Mouse (Mus musculus) frontal cortex, postnatal 10 days (tissue): ENCODE results near the gene Stk10.

Experiments
- DNase-seq, 2 experiments: peaks; one replicate each; pipeline ENCODE4 v3.0.0; 2022; ENCODE audit warnings: low spot score in 2 of 2, mixed read lengths in 1 of 2

Stk10 gene

GRCm38 (mm10) chr11:32627900-32628299, 94.8 kb downstream of the Stk10 start:
- no peak for DNase-seq

DNA sequence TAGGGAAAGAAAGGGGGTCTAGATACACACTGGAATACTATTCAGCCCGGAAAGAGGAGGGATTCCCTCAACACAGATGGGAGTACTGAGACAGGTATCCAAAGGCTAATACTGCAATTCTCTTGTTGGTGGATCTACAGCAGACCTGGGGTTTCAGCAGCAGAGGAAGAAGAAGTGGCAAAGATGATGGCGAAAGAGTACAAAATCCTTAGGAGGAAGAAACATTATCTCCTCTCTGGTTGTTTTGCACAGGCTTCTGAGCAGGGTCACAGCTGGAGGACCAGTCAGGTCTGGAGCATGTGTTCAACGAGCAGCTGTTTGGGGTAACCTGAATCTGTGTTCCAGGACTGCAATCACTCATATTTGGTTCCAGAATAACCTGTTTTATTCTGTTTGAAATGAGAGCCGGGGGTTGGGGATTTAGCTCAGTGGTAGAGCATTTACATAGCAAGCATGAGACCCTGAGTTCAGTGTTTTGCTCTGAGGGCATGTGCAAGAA, 96.7 kb downstream of the Stk10 start:
- no peak for DNase-seq

DNA sequence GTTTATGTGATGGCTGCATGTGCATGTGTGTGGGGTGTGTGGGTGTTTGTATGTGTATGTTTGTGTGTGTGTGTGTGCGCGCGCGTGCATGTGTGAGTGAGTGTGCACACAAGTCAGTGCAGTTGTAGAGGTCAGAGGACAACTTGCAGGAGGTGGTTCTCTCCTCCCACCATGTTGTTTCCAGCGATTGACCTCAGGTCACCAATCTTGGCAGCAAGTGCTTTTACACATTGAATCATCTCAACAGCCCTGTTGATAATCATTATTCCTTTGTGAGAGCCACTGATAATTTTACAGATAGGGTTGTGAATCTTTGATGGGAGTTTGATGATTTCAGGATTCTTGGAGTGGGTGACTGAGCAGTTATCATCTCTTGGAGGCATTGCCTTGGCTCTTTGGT, 99.6 kb downstream of the Stk10 start:
- no peak for DNase-seq

DNA sequence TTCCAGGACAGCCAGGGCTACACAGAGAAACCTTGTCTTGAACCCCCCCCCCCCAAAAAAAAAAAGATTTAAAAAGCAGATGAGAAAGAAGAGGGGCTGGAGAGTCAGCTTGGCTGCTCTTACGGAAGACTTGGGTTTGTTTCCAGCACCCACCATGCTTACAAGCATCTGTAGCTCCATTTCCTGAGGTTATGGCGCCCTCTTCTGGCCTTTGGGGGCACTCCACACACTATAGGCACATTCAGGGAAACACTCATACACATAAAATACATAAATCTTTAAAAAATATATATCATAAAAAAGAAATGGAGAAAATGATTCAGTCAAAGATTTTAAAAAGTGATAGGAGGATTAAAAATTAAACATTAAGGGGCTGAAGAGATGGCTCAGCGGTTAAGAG, 100.4 kb downstream of the Stk10 start:
- DNase-seq, result no peak

- DNase-seq, result no peak
Observed at GRCm38 (mm10) chr11:32634143-32634542, 101.0 kb downstream of the Stk10 start.

GRCm38 (mm10) chr11:32634842-32635241, 101.7 kb downstream of the Stk10 start:
- DNase-seq, result no peak

DNA sequence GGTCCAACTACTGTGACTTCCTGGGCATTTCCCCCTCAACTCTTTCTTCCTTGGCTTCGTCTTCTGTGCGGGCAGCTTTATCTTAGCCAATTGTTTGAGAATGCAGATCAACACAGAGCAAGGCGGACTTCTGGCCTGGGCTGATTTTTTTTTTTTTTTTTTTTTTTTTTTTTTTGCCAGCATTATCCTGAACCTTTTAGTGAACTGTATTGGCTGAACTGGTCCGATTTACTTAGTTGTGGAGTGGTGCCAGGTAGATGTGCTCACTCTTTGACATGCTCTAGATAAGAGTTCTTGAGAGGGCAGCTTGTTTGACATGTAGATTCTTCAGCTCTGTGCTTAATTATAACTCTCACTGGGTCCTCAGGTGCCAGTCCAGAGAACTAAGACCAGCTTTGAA, 103.2 kb downstream of the Stk10 start:
- DNase-seq, result no peak

- no peak for DNase-seq
Observed at GRCm38 (mm10) chr11:32638521-32639255, 105.6 kb downstream of the Stk10 start.

GRCm38 (mm10) chr11:32640617-32641016, 107.5 kb downstream of the Stk10 start:
- no peak for DNase-seq

GRCm38 (mm10) chr11:32642249-32642876, 109.3 kb downstream of the Stk10 start, which contains the start of gene Fbxw11:
Gene Fbxw11 (plus strand): TSS chr11:32642724.
- peak; percentile 92 to 93 for DNase-seq

- peak; percentile 48 to 64 for DNase-seq
Observed at GRCm38 (mm10) chr11:32642899-32643886, 110.1 kb downstream of the Stk10 start.

DNA sequence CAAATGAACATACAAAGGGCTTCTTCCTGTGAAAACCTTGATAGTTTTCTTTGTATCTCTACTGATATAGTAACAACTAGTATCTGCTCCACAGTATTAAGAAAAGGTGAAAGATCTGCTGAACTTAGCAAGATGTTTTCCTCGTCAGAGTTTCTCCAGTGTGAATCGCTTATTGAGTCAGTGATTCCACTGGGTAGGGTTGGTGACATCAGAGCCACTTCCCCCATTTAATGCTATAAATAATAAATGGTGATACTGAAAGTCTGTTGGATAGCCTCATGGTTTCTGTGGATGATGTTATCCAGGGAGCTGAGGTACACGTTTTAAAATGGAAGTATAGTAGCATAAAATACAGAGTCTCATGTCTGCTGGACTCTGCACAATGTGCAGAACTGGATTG, 110.9 kb downstream of the Stk10 start:
- DNase-seq, result no peak

DNA sequence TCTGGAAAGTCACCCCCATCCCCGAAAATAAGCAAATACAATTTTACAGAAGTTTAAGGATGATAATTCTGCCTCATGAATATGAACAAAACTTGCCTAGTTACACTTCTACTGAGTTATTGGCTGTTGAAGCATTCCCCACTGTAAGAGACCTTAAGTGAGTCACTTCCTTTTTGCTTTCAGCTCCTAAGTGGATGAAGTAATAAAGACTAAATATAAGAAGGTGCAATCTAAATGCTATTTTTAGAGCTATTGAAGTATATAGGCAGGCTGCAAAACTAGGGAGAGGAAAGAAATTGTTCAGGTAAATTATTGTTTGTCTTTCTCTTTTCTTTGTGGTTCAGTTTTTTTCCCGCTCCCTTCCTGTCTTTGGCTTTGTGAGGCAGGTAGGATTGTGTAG, 114.2 kb downstream of the Stk10 start:
- no peak for DNase-seq

GRCm38 (mm10) chr11:32650236-32650749, 117.2 kb downstream of the Stk10 start:
- no peak for DNase-seq

- no peak for DNase-seq
Observed at GRCm38 (mm10) chr11:32650893-32651590, 117.9 kb downstream of the Stk10 start.

DNA sequence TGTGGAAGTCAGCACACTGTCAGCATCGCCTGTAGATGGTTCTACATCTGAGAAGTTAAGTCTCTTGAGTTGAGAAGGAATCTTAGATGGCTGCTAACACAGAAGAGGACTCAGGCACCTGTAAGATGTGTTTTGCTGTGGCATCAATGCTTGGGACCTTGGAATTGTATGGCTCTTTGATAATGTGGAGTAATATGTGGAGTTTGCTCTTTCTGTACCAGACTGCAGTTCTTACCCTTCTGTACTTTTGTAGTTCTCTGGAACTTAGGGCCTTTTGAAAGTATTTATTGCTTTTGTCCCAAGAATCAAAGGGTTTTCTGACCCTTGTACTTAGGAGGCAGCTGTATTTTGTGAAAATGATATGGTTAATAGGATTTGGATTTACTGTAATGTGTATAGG, 118.6 kb downstream of the Stk10 start:
- DNase-seq, result no peak

- DNase-seq, result no peak
Observed at GRCm38 (mm10) chr11:32662082-32662656, 129.1 kb downstream of the Stk10 start.

DNA sequence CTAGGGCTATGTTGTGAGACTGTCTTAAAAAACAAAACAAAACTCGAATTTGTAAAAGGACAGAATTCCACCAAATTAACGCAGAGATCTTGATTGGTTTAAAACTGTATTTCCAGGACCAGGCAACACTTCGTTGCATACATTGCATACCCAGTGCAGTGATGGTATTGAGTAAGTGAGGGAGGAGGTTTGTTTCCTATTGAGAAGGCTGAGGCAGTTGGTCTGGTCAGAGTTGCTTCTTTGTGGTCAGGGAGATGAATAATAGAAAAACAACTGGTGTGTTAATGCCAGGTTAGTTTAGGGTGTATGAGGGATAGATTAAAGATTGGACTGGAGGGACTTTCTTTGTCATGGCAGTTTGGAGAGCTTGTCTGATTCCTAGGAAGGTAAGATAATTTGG, 132.5 kb downstream of the Stk10 start:
- no peak for DNase-seq

DNA sequence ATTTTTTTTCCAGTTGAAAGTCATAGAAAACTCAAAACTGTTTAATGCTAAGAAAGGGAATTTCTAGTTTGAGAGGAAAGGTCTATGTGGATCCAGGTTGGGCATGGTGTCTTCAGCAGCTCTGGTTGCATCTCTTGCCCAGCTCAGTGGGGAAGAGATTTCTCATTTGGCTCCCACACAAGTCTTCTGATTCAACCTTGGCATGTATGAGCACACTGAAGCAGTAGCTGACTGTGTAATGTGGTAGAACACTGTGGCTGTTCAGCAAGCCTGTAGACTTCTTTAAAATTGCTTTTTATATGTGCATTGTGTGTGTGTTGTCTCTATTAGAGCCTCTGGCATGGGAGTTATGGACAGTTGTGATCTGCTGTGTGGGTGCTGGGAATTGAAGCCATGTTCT, 133.9 kb downstream of the Stk10 start:
- no peak for DNase-seq

GRCm38 (mm10) chr11:32671480-32671879, 138.4 kb downstream of the Stk10 start:
- DNase-seq, result no peak
